Comparison of ENCODE assay signal across 21 mouse cellular contexts in genomic region chr4:65427480-65427879, GRCm38 (mm10).
DNase-seq lines count a peak whose midpoint lies in the region; ATAC-seq lines count a peak whose summit lies in the region.
"Had no signal": no experiment of that assay in that cellular context is flagged by ENCODE, and none has a peak within 500 bp of the region (broad histone marks: within the 10 kb centered on the region; RNA-seq: fewer than 3 reads in every experiment).

No protein-coding gene starts in this region.

- H3K36me3 ChIP-seq in heart, embryonic 10.5 days = no peaks in the 10 kb centered on the region
- H3K36me3 ChIP-seq in heart, embryonic 12.5 days = no peaks in the 10 kb centered on the region
- H3K36me3 ChIP-seq in kidney, embryonic 15.5 days = no peaks in the 10 kb centered on the region
- H3K36me3 ChIP-seq: embryonic facial prominence, embryonic 10.5 days; G1E; hindbrain, embryonic 15.5 days had no signal

- H3K4me3 ChIP-seq in heart, embryonic 10.5 days = no peak overlapping the region
- no peak overlapping the region for H3K4me3 ChIP-seq in heart, embryonic 12.5 days
- H3K4me3 ChIP-seq in kidney, embryonic 15.5 days (replicated peaks) = no peak overlapping the region
- H3K4me3 ChIP-seq: embryonic facial prominence, embryonic 10.5 days; forebrain, embryonic 13.5 days; heart, adult 2 months; hindbrain, embryonic 15.5 days had no signal

- intact Hi-C loops in heart, postnatal 14 days (cut with DNase I) = no loop called here

- no peak overlapping the region for H3K4me2 ChIP-seq in heart, embryonic 12.5 days
- H3K4me2 ChIP-seq in kidney, embryonic 15.5 days = no peak overlapping the region
- H3K4me2 ChIP-seq: forebrain, embryonic 13.5 days; hindbrain, embryonic 15.5 days had no signal

- WGBS in heart, embryonic 10.5 days = 71% methylated on average over 3 of the region's 3 CpGs
- WGBS in heart, embryonic 12.5 days = 51% methylated on average over 3 of the region's 3 CpGs
- 66% methylated on average over 3 of the region's 3 CpGs for WGBS in kidney, embryonic 15.5 days

- no peak overlapping the region for H3K9ac ChIP-seq in heart, embryonic 12.5 days
- H3K9ac ChIP-seq in kidney, embryonic 15.5 days = no peak overlapping the region
- H3K9ac ChIP-seq: forebrain, embryonic 13.5 days; forebrain, postnatal 0 days; hindbrain, embryonic 15.5 days had no signal

- H3K27me3 ChIP-seq in heart, embryonic 10.5 days (ENCODE audit: insufficient read depth, poor library complexity, severe bottlenecking) = no peaks in the 10 kb centered on the region
- no peaks in the 10 kb centered on the region for H3K27me3 ChIP-seq in heart, embryonic 12.5 days (replicated peaks)
- H3K27me3 ChIP-seq in kidney, embryonic 15.5 days = no peaks in the 10 kb centered on the region
- H3K27me3 ChIP-seq: forebrain, embryonic 13.5 days; hindbrain, embryonic 15.5 days had no signal

- H3K4me1 ChIP-seq in heart, embryonic 10.5 days = no peaks in the 10 kb centered on the region
- H3K4me1 ChIP-seq in heart, embryonic 12.5 days (replicated peaks) = peaks cover 13% of the 10 kb centered on the region; the same call in 1 of the 2 replicates
- H3K4me1 ChIP-seq in kidney, embryonic 15.5 days = 0 out of 2 replicates have a peak, but pooled peaks cover 2% of the 10 kb centered on the region
- H3K4me1 ChIP-seq: embryonic facial prominence, embryonic 10.5 days; hindbrain, embryonic 15.5 days had no signal

- peak; percentile 5 for DNase-seq in gastrocnemius, adult 18-20 months (ENCODE audit: low spot score)
- no peak for DNase-seq in gastrocnemius, postnatal 10 days
- peak; percentile 15 to 17 for DNase-seq in heart, adult 18-20 months
- DNase-seq in heart, embryonic 10.5 days (ENCODE audit: low spot score) = no peak
- peak; percentile 2 to 7 for DNase-seq in heart, postnatal 14 days
- peak; percentile 5 to 33 for DNase-seq in kidney, postnatal 25 days
- DNase-seq: adrenal gland, adult 8-10 months; adrenal gland, postnatal 36 days; B cell, adult 2 months; cerebellum, adult 2 months; cerebellum, postnatal 10 days; forebrain, postnatal 0 days had no signal

- H3K9me3 ChIP-seq in heart, embryonic 10.5 days = no peaks in the 10 kb centered on the region
- no peaks in the 10 kb centered on the region for H3K9me3 ChIP-seq in heart, embryonic 12.5 days (replicated peaks)
- H3K9me3 ChIP-seq in kidney, embryonic 15.5 days (replicated peaks) = no peaks in the 10 kb centered on the region
- H3K9me3 ChIP-seq: embryonic facial prominence, embryonic 10.5 days; forebrain, embryonic 13.5 days; hindbrain, embryonic 15.5 days had no signal

- no peak overlapping the region for H3K27ac ChIP-seq in heart, embryonic 10.5 days
- no peak overlapping the region for H3K27ac ChIP-seq in heart, embryonic 12.5 days (ENCODE audit: poor library complexity, severe bottlenecking)
- H3K27ac ChIP-seq in kidney, embryonic 15.5 days = no peak overlapping the region
- H3K27ac ChIP-seq: embryonic facial prominence, embryonic 10.5 days; forebrain, embryonic 13.5 days; heart, adult 2 months; hindbrain, embryonic 15.5 days had no signal

- ATAC-seq in heart, embryonic 12.5 days (ENCODE audit: insufficient number of reproducible peaks, low FRiP score) = no peak
- ATAC-seq in kidney, embryonic 15.5 days (replicated peaks; ENCODE audit: low FRiP score) = no peak
- ATAC-seq: CD4-positive, CD25-positive, alpha-beta regulatory T cell, adult 4 months; forebrain, embryonic 13.5 days; forebrain, postnatal 0 days; intestine, embryonic 16.5 days had no signal

Comparison
In these comparisons a context has a peak if more than half of its experiments do, and no peak if none do; other contexts are left out.
1. DNase-seq: peak in gastrocnemius, adult 18-20 months (single experiment), heart, adult 18-20 months (2 of 2), heart, postnatal 14 days (2 of 2) and kidney, postnatal 25 days (2 of 2); none in gastrocnemius, postnatal 10 days (single experiment) and heart, embryonic 10.5 days (single experiment).